Mouse (Mus musculus) CH12.LX (cell line): ENCODE data around the gene Cacna1s.

ENCODE experiments used
- GABPA ChIP-seq: IDR thresholded peaks from 2 replicates; pipeline ENCODE4 v1.6.1; 2012; ENCODE audit warnings: low read depth, low read length, improper control_type of control experiment, inconsistent platforms; ENCODE audit not compliant: insufficient replicate concordance
- MAFK ChIP-seq: IDR thresholded peaks from 2 replicates; pipeline ENCODE4 v1.6.1; 2011; ENCODE audit warnings: low read length, improper control_type of control experiment; ENCODE audit not compliant: insufficient replicate concordance
- MYC ChIP-seq: IDR thresholded peaks from 2 replicates; pipeline ENCODE4 v1.6.1; 2011; ENCODE audit warnings: low read depth, mild to moderate bottlenecking, improper control_type of control experiment, low read length
- PAX5 ChIP-seq: IDR thresholded peaks from 2 replicates; pipeline ENCODE4 v1.6.1; 2012; ENCODE audit warnings: low read length, inconsistent platforms, mixed read lengths

- no peak for TF ChIP-seq PAX5
- no peak for TF ChIP-seq MAFK
- no peak for TF ChIP-seq MYC
- no peak for TF ChIP-seq GABPA
Measured at GRCm38 (mm10) chr1:136050312-136051012, 2.1 kb upstream of the Cacna1s start, which contains the start of gene Ascl5.
